Mouse (Mus musculus): ENCODE measurements around the gene Pold4. TPM values are rescaled to one million over a fixed set of nuclear protein-coding genes. Genes with fewer than 3 reads are reported as not detected.

Gene Pold4
- polyA plus RNA-seq, 1 experiment from 2014 or later, result 12.7 TPM

GRCm38 (mm10) chr19:4217855-4218254 lies 13.8 kb upstream of the Pold4 start:
- WGBS, result 43% methylated on average over 3 of the region's 3 CpGs
- no peak for ATAC-seq (replicated peaks; ENCODE audit: insufficient number of reproducible peaks, low FRiP score, low TSS enrichment, low read depth)
- no peak overlapping the region for H3K4me2 ChIP-seq (ENCODE audit: low read depth, low read length)
- H3K4me3 ChIP-seq (ENCODE audit: low read depth, low read length), result no peak overlapping the region
- no peak for DNase-seq (ENCODE audit: low spot score)
- H3K27ac ChIP-seq (replicated peaks; ENCODE audit: low read depth, low read length), result no peak overlapping the region
- no peak overlapping the region for H3K9ac ChIP-seq (replicated peaks; ENCODE audit: low read length)
- peaks cover 17% of the 10 kb centered on the region for H3K4me1 ChIP-seq (ENCODE audit: control insufficient read depth, insufficient read depth, low read length)
- H3K27me3 ChIP-seq (ENCODE audit: control insufficient read depth, insufficient read depth, low read length), result no peaks in the 10 kb centered on the region; the same call in 1 of the 2 replicates
- H3K36me3 ChIP-seq (replicated peaks; ENCODE audit: control insufficient read depth, insufficient read depth, low read depth, low read length), result no peaks in the 10 kb centered on the region
- no peaks in the 10 kb centered on the region for H3K9me3 ChIP-seq (replicated peaks; ENCODE audit: control insufficient read depth, low read length)

- Histone ChIP-seq H3K9ac (replicated peaks; ENCODE audit: low read length) (no peak overlapping the region), H3K9me3 (replicated peaks; ENCODE audit: control insufficient read depth, low read length) (no peaks in the 10 kb centered on the region), H3K4me2 (ENCODE audit: low read depth, low read length) (no peak overlapping the region), H3K27ac (replicated peaks; ENCODE audit: low read depth, low read length) (no peak overlapping the region), H3K4me3 (ENCODE audit: low read depth, low read length) (no peak overlapping the region), H3K36me3 (replicated peaks; ENCODE audit: control insufficient read depth, insufficient read depth, low read depth, low read length) (no peaks in the 10 kb centered on the region), H3K4me1 (ENCODE audit: control insufficient read depth, insufficient read depth, low read length) (peaks cover 16% of the 10 kb centered on the region), H3K27me3 (ENCODE audit: control insufficient read depth, insufficient read depth, low read length) (no peaks in the 10 kb centered on the region; the same call in 1 of the 2 replicates)
- DNase-seq (ENCODE audit: low spot score), result no peak
- WGBS, result 86% methylated on average over 11 of the region's 11 CpGs
- no peak for ATAC-seq (replicated peaks; ENCODE audit: insufficient number of reproducible peaks, low FRiP score, low TSS enrichment, low read depth)
These were observed 13.4 kb upstream of the Pold4 start for GRCm38 (mm10) chr19:4218293-4218692.

- no peak for DNase-seq (ENCODE audit: low spot score)
- no peaks in the 10 kb centered on the region for H3K9me3 ChIP-seq (replicated peaks; ENCODE audit: control insufficient read depth, low read length)
- no peaks in the 10 kb centered on the region for H3K27me3 ChIP-seq (ENCODE audit: control insufficient read depth, insufficient read depth, low read length)
- no peak for ATAC-seq (replicated peaks; ENCODE audit: insufficient number of reproducible peaks, low FRiP score, low TSS enrichment, low read depth)
- WGBS, result 63% methylated on average over 1 of the region's 1 CpGs
- H3K9ac ChIP-seq (replicated peaks; ENCODE audit: low read length), result no peak overlapping the region
- H3K27ac ChIP-seq (replicated peaks; ENCODE audit: low read depth, low read length), result no peak overlapping the region
- no peak overlapping the region for H3K4me3 ChIP-seq (ENCODE audit: low read depth, low read length)
- no peaks in the 10 kb centered on the region for H3K36me3 ChIP-seq (replicated peaks; ENCODE audit: control insufficient read depth, insufficient read depth, low read depth, low read length)
- no peak overlapping the region for H3K4me2 ChIP-seq (ENCODE audit: low read depth, low read length)
- H3K4me1 ChIP-seq (ENCODE audit: control insufficient read depth, insufficient read depth, low read length), result peaks cover 12% of the 10 kb centered on the region
These were observed 12.9 kb upstream of the Pold4 start for GRCm38 (mm10) chr19:4218784-4219183.

DNA sequence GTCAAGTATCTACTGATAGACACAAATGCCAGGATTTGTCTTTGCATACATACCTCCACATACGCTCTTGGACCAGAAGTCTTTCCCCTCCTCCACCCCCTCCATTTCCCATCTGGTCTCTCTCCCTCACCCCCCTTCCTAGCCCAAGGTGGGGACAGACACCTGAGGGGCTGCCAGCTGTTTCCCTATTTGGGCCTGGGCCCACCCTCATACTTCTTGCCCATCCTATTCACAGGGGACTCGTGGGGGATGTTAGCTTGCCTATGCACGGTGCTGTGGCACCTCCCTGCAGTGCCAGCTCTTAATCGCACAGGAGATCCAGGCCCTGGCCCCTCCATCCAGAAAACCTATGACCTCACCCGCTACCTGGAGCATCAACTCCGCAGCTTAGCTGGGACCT lies 11.8 kb upstream of the Pold4 start:
- H3K36me3 ChIP-seq (replicated peaks; ENCODE audit: control insufficient read depth, insufficient read depth, low read depth, low read length), result no peaks in the 10 kb centered on the region
- H3K4me2 ChIP-seq (ENCODE audit: low read depth, low read length), result no peak overlapping the region
- H3K9ac ChIP-seq (replicated peaks; ENCODE audit: low read length), result no peak overlapping the region
- H3K9me3 ChIP-seq (replicated peaks; ENCODE audit: control insufficient read depth, low read length), result no peaks in the 10 kb centered on the region
- H3K4me3 ChIP-seq (ENCODE audit: low read depth, low read length), result no peak overlapping the region
- ATAC-seq (replicated peaks; ENCODE audit: insufficient number of reproducible peaks, low FRiP score, low TSS enrichment, low read depth) (no peak), DNase-seq (ENCODE audit: low spot score) (no peak)
- peaks cover 12% of the 10 kb centered on the region for H3K4me1 ChIP-seq (ENCODE audit: control insufficient read depth, insufficient read depth, low read length)
- H3K27ac ChIP-seq (replicated peaks; ENCODE audit: low read depth, low read length), result no peak overlapping the region
- WGBS, result 88% methylated on average over 6 of the region's 6 CpGs
- no peaks in the 10 kb centered on the region for H3K27me3 ChIP-seq (ENCODE audit: control insufficient read depth, insufficient read depth, low read length)

DNA sequence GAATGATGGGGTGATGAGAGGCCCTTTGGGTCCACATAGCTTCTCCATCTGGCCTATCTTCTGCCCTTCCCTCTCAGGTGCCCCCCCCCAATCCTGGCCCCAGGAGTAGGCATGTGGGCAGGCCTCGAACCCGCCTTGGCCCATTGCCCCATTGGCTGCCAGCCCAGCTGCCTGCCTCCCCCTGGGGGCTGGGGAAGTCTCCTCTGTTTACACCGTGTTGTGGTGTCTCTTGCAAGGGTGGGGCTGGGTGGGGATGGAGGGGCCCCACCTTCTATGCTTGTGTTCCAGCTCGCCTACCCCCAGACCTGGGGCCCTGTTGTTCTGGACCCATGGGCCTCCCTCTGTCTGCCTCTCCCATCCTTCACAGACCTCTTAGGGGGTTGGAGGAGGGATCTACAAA lies 11.3 kb upstream of the Pold4 start:
- no peak for DNase-seq (ENCODE audit: low spot score)
- H3K27ac ChIP-seq (replicated peaks; ENCODE audit: low read depth, low read length), result no peak overlapping the region
- 62% methylated on average over 4 of the region's 4 CpGs for WGBS

DNA sequence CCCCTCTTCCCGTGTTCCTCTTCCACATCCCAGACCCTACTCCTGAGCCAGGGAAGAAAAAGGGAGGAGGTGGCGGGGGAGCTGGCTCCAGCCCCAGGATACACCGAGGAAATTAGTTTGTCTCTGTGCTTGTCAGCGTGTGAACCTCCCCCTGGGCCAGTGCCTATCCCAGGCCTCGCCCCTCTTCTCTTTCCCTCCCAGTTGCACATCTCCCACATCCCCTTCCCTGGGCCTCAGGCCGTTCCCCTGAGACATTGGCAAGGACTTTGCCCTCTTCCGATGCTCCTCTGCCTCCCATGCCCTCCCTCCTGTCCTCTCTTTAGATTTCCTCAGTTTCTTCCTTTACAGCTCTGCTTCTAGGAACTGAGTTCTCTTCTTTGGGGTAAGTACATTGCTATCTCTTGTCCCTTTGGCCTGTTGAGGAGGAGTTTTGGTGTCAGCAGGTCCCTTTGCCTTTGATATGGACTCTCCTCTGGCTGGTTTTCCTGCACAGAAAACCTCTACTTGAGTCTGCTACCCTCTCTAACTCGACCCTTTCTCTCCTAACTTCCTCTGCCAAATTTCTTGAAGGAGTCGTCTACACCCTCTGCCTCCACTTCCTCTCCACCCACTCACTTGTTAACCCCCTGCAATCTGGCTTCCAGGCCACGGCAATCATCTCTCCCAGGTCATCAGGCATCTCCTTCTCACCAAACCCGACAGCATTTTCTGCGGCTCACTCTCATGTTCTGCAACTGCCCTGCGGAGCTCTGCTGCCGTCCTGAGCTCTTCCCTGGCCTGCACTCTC lies 10.5 kb upstream of the Pold4 start:
- peaks cover 6% of the 10 kb centered on the region for H3K4me1 ChIP-seq (ENCODE audit: control insufficient read depth, insufficient read depth, low read length)
- H3K9me3 ChIP-seq (replicated peaks; ENCODE audit: control insufficient read depth, low read length), result no peaks in the 10 kb centered on the region
- ATAC-seq (replicated peaks; ENCODE audit: insufficient number of reproducible peaks, low FRiP score, low TSS enrichment, low read depth) (no peak), DNase-seq (ENCODE audit: low spot score) (no peak)
- no peak overlapping the region for H3K4me3 ChIP-seq (ENCODE audit: low read depth, low read length)
- no peaks in the 10 kb centered on the region for H3K36me3 ChIP-seq (replicated peaks; ENCODE audit: control insufficient read depth, insufficient read depth, low read depth, low read length)
- no peaks in the 10 kb centered on the region for H3K27me3 ChIP-seq (ENCODE audit: control insufficient read depth, insufficient read depth, low read length)
- no peak overlapping the region for H3K9ac ChIP-seq (replicated peaks; ENCODE audit: low read length)
- H3K4me2 ChIP-seq (ENCODE audit: low read depth, low read length), result no peak overlapping the region
- H3K27ac ChIP-seq (replicated peaks; ENCODE audit: low read depth, low read length), result no peak overlapping the region
- 38% methylated on average over 14 of the region's 14 CpGs for WGBS

More for the DNA sequence above, 11.3 kb upstream of the Pold4 start:
- Histone ChIP-seq H3K36me3 (replicated peaks; ENCODE audit: control insufficient read depth, insufficient read depth, low read depth, low read length) (no peaks in the 10 kb centered on the region), H3K4me3 (ENCODE audit: low read depth, low read length) (no peak overlapping the region), H3K27me3 (ENCODE audit: control insufficient read depth, insufficient read depth, low read length) (no peaks in the 10 kb centered on the region), H3K4me2 (ENCODE audit: low read depth, low read length) (no peak overlapping the region), H3K9me3 (replicated peaks; ENCODE audit: control insufficient read depth, low read length) (no peaks in the 10 kb centered on the region), H3K9ac (replicated peaks; ENCODE audit: low read length) (no peak overlapping the region), H3K4me1 (ENCODE audit: control insufficient read depth, insufficient read depth, low read length) (peaks cover 10% of the 10 kb centered on the region)
- ATAC-seq (replicated peaks; ENCODE audit: insufficient number of reproducible peaks, low FRiP score, low TSS enrichment, low read depth), result no peak

DNA sequence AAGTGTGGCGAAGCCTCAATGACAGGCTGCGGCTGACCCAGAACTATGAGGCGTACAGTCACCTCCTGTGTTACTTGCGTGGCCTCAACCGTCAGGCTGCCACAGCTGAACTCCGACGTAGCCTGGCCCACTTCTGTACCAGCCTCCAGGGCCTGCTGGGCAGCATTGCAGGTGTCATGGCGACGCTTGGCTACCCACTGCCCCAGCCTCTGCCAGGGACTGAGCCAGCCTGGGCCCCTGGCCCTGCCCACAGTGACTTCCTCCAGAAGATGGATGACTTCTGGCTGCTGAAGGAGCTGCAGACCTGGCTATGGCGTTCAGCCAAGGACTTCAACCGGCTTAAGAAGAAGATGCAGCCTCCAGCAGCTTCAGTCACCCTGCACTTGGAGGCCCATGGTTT lies 9.5 kb upstream of the Pold4 start:
- H3K4me3 ChIP-seq (ENCODE audit: low read depth, low read length), result no peak overlapping the region
- peaks cover under 1% of the 10 kb centered on the region for H3K4me1 ChIP-seq (ENCODE audit: control insufficient read depth, insufficient read depth, low read length)
- WGBS, result 82% methylated on average over 11 of the region's 11 CpGs
- no peak for ATAC-seq (replicated peaks; ENCODE audit: insufficient number of reproducible peaks, low FRiP score, low TSS enrichment, low read depth)
- H3K9me3 ChIP-seq (replicated peaks; ENCODE audit: control insufficient read depth, low read length), result no peaks in the 10 kb centered on the region
- no peak overlapping the region for H3K9ac ChIP-seq (replicated peaks; ENCODE audit: low read length)
- DNase-seq (ENCODE audit: low spot score), result no peak
- H3K27me3 ChIP-seq (ENCODE audit: control insufficient read depth, insufficient read depth, low read length), result no peaks in the 10 kb centered on the region
- no peak overlapping the region for H3K4me2 ChIP-seq (ENCODE audit: low read depth, low read length)
- H3K36me3 ChIP-seq (replicated peaks; ENCODE audit: control insufficient read depth, insufficient read depth, low read depth, low read length), result no peaks in the 10 kb centered on the region
- H3K27ac ChIP-seq (replicated peaks; ENCODE audit: low read depth, low read length), result no peak overlapping the region

DNA sequence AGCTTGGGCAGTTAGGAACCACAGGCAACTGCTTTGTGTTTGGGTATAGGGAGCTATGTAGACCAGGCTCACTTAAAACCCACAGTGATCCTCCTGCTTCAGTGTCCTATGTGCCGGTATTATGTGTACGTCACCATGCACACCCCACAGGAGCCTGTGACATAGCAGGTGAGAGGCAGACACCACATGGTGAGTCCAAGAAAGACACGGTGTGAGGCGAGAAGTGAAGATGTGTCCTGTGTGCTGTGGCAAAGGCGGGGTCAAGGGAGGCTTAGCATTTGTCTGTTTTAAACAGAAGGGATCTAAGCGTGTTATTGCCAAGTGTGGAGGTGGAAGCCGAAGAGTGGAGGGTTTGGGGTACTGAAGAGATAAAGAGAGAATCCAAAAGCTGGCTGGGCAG lies 4.9 kb upstream of the Pold4 start:
- Histone ChIP-seq H3K27ac (replicated peaks; ENCODE audit: low read depth, low read length) (no peak overlapping the region), H3K4me3 (ENCODE audit: low read depth, low read length) (no peak overlapping the region), H3K9ac (replicated peaks; ENCODE audit: low read length) (no peak overlapping the region), H3K9me3 (replicated peaks; ENCODE audit: control insufficient read depth, low read length) (no peaks in the 10 kb centered on the region), H3K4me2 (ENCODE audit: low read depth, low read length) (no peak overlapping the region), H3K4me1 (ENCODE audit: control insufficient read depth, insufficient read depth, low read length) (no peaks in the 10 kb centered on the region), H3K27me3 (ENCODE audit: control insufficient read depth, insufficient read depth, low read length) (0 out of 2 replicates have a peak, but pooled peaks cover 2% of the 10 kb centered on the region), H3K36me3 (replicated peaks; ENCODE audit: control insufficient read depth, insufficient read depth, low read depth, low read length) (no peaks in the 10 kb centered on the region)
- no peak for DNase-seq (ENCODE audit: low spot score)
- ATAC-seq (replicated peaks; ENCODE audit: insufficient number of reproducible peaks, low FRiP score, low TSS enrichment, low read depth), result no peak
- WGBS, result 86% methylated on average over 7 of the region's 7 CpGs

Data from embryonic facial prominence, embryonic 11.5 days (tissue).